Mouse (Mus musculus) lung, embryonic 15.5 days (tissue): ENCODE measurements around the gene Krtcap3. TPM values are rescaled to one million over a fixed set of nuclear protein-coding genes. Genes with fewer than 3 reads are reported as not detected.
"Not testable (repeated sequence)": the region's sequence is repeated elsewhere in the genome, so short reads cannot be mapped to it uniquely, and the experiment has no call there.

ENCODE experiments used
- ATAC-seq: fragments of 200-750 bp; cut with Nextera tagmentation; 2 replicates; pipeline ENCODE4 v1.8.0; 2017; ENCODE audit warnings: moderate number of reproducible peaks, borderline replicate concordance; ENCODE audit not compliant: low FRiP score, low TSS enrichment; ENCODE audit errors: extremely low read depth
- H3K27ac ChIP-seq: fragments of 300-500 bp; sonication (generic); 2 replicates; pipeline ENCODE4 v1.5.1; 2015; ENCODE audit warnings: moderate library complexity, mild to moderate bottlenecking, inconsistent platforms
- H3K27me3 ChIP-seq: fragments of 300-500 bp; sonication (generic); 2 replicates; pipeline ENCODE4 v1.6.1; 2015; ENCODE audit warnings: inconsistent platforms
- H3K36me3 ChIP-seq: fragments of 300-500 bp; sonication (generic); 2 replicates; pipeline ENCODE4 v1.6.1; 2015; ENCODE audit warnings: inconsistent platforms
- H3K4me1 ChIP-seq: fragments of 300-500 bp; sonication (generic); 2 replicates; pipeline ENCODE4 v1.6.1; 2015; ENCODE audit warnings: inconsistent platforms
- H3K4me2 ChIP-seq: fragments of 300-500 bp; sonication (generic); 2 replicates; pipeline ENCODE4 v1.6.1; 2015; ENCODE audit warnings: inconsistent platforms, mild to moderate bottlenecking, moderate library complexity
- H3K4me3 ChIP-seq: fragments of 300-500 bp; sonication (generic); 2 replicates; pipeline ENCODE4 v1.5.1; 2015; ENCODE audit warnings: mild to moderate bottlenecking, inconsistent platforms
- H3K9ac ChIP-seq: fragments of 300-500 bp; sonication (generic); 2 replicates; pipeline ENCODE4 v1.6.1; 2015; ENCODE audit warnings: inconsistent platforms
- H3K9me3 ChIP-seq: fragments of 300-500 bp; sonication (generic); 2 replicates; pipeline ENCODE4 v1.6.1; 2016; ENCODE audit warnings: inconsistent platforms
- WGBS: fragments of 180-500 bp; shearing (Covaris S2); methylation state at CpG from one replicate; pipeline ENCODE4 v1.1.7; 2015; 5-methylcytosine and 5-hydroxymethylcytosine counted together
- polyA plus RNA-seq: library from polyadenylated mRNA; unstranded; fragments of >200 nt; fragmentation: Nextera tagmentation; extraction: Ambion mirVana; gene quantifications from 2 replicates; pipeline ENCODE4 v1.2.1, GENCODE M21; 2015

Gene Krtcap3
- polyA plus RNA-seq = 36.4 and 37.9 TPM in 2 replicates

DNA sequence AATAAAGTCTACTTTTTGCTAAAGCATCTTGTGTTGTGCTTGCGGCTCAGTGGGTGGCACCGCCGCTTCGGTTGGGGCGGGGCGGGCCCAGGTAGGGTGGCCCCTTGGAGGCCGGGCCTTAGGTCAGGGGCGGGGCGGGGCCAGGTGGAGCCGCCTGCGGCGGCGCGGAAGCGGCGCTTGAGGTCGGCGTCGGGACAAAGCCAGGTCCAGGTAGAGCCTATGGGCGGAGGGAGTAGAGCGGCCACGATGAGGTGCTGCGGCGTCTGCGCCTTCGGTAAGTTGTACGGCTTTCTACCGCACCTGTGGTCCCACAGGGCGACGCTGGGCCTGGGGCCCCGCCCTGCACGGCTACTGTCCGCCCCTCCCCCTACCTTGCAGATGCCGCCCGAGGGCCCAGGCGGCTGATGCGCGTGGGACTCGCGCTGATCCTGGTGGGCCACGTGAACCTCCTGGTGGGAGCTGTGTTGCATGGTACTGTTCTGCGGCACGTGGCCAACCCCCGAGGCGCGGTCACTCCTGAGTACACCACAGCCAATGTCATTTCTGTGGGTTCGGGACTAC lies at the start of gene Krtcap3:
Krtcap3 (plus strand) TSS at position 151 of the 561 bp plus-strand sequence.
- Histone ChIP-seq H3K27me3 (no peaks in the 10 kb centered on the region), H3K4me2 (peak within 1 kb of the TSS; percentile 49), H3K27ac (peak within 1 kb of the TSS; percentile 67), H3K36me3 (peaks cover 67% of the 10 kb centered on the region), H3K9me3 (no peaks in the 10 kb centered on the region), H3K4me3 (peak within 1 kb of the TSS; percentile 39), H3K4me1 (peaks cover 11% of the 10 kb centered on the region; the same call in 1 of the 2 replicates), H3K9ac (peak within 1 kb of the TSS; percentile 47)
- 28% methylated on average over 46 of the region's 47 CpGs for WGBS
- ATAC-seq = peak; percentile 79

DNA sequence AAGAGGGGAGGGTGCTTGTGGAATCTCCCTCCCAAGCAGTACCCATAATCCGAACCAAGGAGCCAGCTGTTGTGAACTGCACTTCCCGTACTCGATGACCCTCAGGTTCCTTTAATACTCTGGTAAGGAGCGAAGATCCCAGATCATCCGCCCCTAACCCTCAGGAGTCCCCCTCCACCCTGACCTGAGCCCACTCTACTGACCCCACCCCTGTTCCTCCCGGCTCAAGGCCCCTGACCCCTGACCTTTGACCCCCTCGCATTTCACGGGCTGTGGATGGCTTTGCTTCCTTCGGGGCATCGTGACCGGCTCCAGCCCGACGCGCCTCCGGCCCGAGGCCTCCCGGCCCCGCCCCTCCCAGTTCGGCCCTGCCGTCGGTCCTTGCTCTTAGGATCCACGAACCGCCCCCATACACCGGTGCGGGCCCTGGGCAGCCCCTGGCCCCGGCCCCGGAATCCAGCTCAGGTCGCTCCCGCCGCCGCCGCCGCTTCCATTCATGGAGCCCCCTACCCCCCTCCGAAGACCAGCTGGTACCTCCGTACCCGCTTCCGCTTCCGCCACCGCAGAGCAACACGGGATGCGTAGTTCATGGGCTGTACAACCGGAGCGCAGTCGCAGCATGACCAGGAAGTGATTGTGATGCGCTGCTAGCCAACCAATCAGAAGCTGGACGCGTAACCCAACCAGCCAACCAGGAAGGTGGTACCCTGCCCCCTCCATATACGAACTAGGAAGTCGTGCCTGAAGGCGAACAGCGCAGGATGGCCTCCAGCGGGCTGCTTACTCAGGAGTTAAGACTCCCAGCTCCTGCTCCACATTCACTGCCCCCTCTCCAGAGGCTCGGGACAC lies 49.5 kb upstream of the Krtcap3 start, which contains the start of gene Zfp513:
Zfp513 (minus strand) TSS at position 562 of the 849 bp plus-strand sequence.
- Histone ChIP-seq H3K4me3 (peak within 1 kb of the TSS; percentile 80), H3K4me2 (peak within 1 kb of the TSS; percentile 77), H3K9ac (peak within 1 kb of the TSS; percentile 82), H3K4me1 (peaks cover 22% of the 10 kb centered on the region), H3K27me3 (no peaks in the 10 kb centered on the region), H3K36me3 (peaks cover 76% of the 10 kb centered on the region), H3K27ac (peak within 1 kb of the TSS; percentile 83), H3K9me3 (0 out of 2 replicates have a peak, but pooled peaks cover 3% of the 10 kb centered on the region)
- ATAC-seq = peak; percentile 97
- WGBS = under 1% methylated on average over 42 of the region's 53 CpGs

DNA sequence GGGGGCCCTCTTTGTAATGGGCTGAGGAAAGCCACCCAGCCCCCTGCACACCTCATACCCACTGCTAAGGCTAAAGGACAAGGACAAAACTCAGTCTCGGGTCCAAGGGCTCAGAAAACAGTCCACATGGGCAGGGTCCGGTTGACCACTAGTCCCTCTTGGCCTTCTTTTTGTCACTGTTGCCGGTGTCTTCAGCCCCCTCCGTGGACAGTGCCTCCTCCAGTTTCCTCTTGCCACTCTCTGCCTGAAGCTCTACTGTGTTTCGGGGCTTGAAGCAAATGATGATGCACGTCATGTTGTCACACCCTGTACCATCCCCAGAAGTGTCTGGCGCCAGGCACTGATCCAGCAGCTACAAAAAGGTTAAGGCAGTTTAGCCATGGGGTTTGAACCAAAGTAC lies 48.6 kb upstream of the Krtcap3 start:
- Histone ChIP-seq H3K27ac (peak overlapping the region; percentile 83), H3K9ac (0 out of 2 replicates have a peak overlapping the region, but pooled peaks have one; percentile 82), H3K9me3 (0 out of 2 replicates have a peak, but pooled peaks cover 3% of the 10 kb centered on the region), H3K36me3 (peaks cover 76% of the 10 kb centered on the region), H3K4me2 (peak overlapping the region; percentile 74), H3K4me1 (peaks cover 22% of the 10 kb centered on the region), H3K27me3 (no peaks in the 10 kb centered on the region), H3K4me3 (peak overlapping the region; percentile 80)
- no peak for ATAC-seq
- WGBS = 82% methylated on average over 7 of the region's 7 CpGs

DNA sequence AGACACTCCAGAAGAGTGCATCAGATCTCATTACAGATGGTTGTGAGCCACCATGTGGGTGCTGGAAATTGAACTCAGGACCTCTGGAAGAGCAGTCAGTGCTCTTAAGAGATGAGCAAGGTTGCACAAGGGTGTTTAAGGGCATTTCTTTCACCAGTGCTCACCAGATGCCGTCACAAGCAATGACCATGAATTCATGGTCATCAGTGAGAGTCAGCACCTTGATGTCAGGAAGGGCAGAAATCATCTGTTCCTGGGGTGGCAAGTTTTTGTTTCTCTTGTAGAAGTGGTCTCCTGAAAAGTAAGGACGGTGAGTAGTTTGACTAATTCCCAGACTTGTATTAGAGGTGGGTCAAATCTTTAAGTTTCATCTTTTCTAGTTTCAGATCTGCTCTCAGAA lies 47.6 kb upstream of the Krtcap3 start:
- H3K27me3 ChIP-seq = no peaks in the 10 kb centered on the region
- H3K36me3 ChIP-seq = peaks cover 66% of the 10 kb centered on the region
- WGBS = 87% methylated on average over 2 of the region's 2 CpGs
- ATAC-seq = no peak
- H3K9ac ChIP-seq = no peak overlapping the region
- 0 out of 2 replicates have a peak, but pooled peaks cover 3% of the 10 kb centered on the region for H3K9me3 ChIP-seq
- H3K4me2 ChIP-seq = no peak overlapping the region
- no peak overlapping the region for H3K4me3 ChIP-seq
- H3K27ac ChIP-seq = no peak overlapping the region
- peaks cover 22% of the 10 kb centered on the region for H3K4me1 ChIP-seq

DNA sequence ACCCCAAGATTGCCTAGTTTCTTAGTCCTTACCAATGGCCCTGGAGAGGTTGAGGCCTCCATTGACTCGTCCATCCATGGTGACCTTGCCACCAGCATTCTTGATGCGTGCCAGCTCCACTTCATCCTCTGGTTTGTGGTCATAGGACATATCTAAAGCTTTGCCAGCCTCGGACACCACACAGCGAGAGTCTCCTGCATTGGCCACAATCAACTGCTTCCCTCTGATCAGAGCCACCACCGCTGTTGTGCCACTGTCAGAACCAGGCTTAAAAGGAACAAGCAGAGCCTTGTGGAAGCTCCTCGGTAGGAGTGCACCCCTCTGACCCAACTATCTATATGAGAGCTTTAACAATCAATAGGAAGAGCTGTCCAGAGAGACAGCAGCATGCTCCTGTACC lies 47.1 kb upstream of the Krtcap3 start:
- WGBS = 92% methylated on average over 6 of the region's 6 CpGs
- no peak overlapping the region for H3K9ac ChIP-seq

DNA sequence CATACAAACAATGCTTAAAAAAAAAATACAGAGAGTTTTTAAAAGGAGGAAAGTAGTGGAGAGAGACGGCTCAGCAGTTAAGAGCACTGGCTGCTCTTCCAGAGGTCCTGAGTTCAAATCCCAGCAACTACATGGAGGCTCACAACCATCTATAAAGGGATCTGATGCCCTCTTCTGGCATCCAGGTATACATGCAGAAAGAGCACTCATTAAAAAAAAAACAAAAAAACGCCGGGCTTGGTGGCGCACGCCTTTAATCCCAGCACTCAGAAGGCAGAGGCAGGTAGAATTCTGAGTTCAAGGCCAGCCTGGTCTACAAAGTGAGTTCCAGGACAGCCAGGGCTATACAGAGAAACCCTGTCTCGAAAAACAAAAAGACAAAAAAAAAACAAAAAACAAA lies 34.9 kb upstream of the Krtcap3 start:
- not testable (repeated sequence) for ATAC-seq, H3K4me2 ChIP-seq
- 86% methylated on average over 6 of the region's 6 CpGs for WGBS

More for the DNA sequence above, 47.1 kb upstream of the Krtcap3 start:
- Histone ChIP-seq H3K27me3 (no peaks in the 10 kb centered on the region), H3K4me3 (no peak overlapping the region), H3K4me1 (peaks cover 22% of the 10 kb centered on the region), H3K4me2 (no peak overlapping the region), H3K36me3 (peaks cover 61% of the 10 kb centered on the region), H3K27ac (no peak overlapping the region), H3K9me3 (0 out of 2 replicates have a peak, but pooled peaks cover 3% of the 10 kb centered on the region)
- ATAC-seq = no peak

DNA sequence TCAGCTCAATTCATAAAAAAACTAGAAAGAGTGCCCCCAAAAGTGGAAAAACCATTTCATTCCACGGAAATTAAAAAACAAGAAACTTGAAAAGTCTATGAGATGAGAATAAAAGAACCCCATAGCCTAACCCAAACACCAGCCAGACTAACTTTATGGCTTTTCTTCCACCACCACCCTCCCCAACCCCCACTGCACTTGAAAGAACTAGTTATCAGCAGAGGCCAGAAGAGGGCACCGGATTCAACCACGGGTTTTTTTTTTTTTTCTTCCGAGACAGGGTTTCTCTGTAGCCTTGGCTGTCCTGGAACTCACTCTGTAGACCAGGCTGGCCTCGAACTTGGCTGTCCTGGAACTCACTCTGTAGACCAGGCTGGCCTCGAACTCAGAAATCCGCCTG lies 33.2 kb upstream of the Krtcap3 start:
- ATAC-seq = no peak
- Histone ChIP-seq H3K9ac (no peak overlapping the region), H3K27me3 (no peaks in the 10 kb centered on the region), H3K4me3 (0 out of 2 replicates have a peak overlapping the region, but pooled peaks have one; percentile 3), H3K9me3 (no peaks in the 10 kb centered on the region), H3K27ac (peak overlapping the region; percentile 55; the same call in 1 of the 2 replicates), H3K36me3 (no peaks in the 10 kb centered on the region), H3K4me1 (peaks cover 14% of the 10 kb centered on the region), H3K4me2 (peak overlapping the region; percentile 73; the same call in 1 of the 2 replicates)
- WGBS = 55% methylated on average over 7 of the region's 7 CpGs

More for the DNA sequence above, 34.9 kb upstream of the Krtcap3 start:
- H3K4me3 ChIP-seq, H3K9me3 ChIP-seq, H3K27ac ChIP-seq, H3K27me3 ChIP-seq, H3K9ac ChIP-seq, H3K36me3 ChIP-seq: not testable (repeated sequence)
- H3K4me1 ChIP-seq = peaks cover 12% of the 10 kb centered on the region

DNA sequence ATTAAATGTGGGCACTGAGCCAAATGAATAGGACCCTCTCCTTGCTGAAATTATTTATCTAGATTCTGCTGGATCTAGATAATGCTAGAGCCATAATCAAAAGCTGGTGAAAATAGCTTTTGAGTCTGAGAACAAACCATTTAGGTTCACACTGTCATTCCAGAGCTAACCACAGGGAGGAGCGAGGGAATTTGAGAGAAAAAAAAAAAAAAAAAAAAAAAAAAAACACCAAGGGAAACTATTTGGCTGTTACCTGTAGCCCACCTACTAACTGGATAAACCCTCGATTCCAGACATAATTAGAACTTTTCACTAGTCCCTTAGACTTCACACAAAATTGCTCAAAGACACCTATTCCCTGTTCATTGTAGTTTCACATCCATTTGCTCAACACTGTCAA lies 32.4 kb upstream of the Krtcap3 start:
- H3K4me3 ChIP-seq = peak overlapping the region; percentile 89
- no peaks in the 10 kb centered on the region for H3K36me3 ChIP-seq
- H3K27ac ChIP-seq = peak overlapping the region; percentile 31; the same call in 1 of the 2 replicates
- no peaks in the 10 kb centered on the region for H3K27me3 ChIP-seq
- WGBS = 0% methylated on average over 2 of the region's 2 CpGs
- 0 out of 2 replicates have a peak overlapping the region, but pooled peaks have one; percentile 9 for H3K9ac ChIP-seq
- H3K4me1 ChIP-seq = peaks cover 14% of the 10 kb centered on the region
- no peaks in the 10 kb centered on the region for H3K9me3 ChIP-seq
- H3K4me2 ChIP-seq = peak overlapping the region; percentile 73
- ATAC-seq = no peak

DNA sequence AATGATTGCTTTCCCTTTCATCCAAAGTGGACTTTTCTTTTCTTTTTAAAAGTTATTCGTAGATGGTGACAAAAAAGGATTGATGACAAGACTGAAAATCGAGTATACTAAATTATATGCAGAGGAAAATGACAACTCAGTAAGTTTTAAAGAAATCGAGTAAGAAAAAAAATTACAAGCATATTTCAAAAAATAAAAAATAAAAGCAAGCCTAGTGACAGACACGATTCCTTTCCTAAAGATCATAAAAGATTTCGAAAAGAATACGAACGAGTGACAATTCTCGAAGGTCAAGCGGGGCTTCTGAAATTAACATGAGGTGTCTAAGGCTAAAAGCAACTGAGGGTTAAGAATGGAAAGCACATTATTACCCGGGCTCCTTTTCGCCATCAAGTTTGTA lies 32.0 kb upstream of the Krtcap3 start:
- 2% methylated on average over 11 of the region's 11 CpGs for WGBS
- Histone ChIP-seq H3K9ac (peak overlapping the region; percentile 84), H3K9me3 (no peaks in the 10 kb centered on the region), H3K4me1 (peaks cover 14% of the 10 kb centered on the region), H3K4me3 (peak overlapping the region; percentile 89), H3K27ac (peak overlapping the region; percentile 88), H3K4me2 (peak overlapping the region; percentile 73), H3K27me3 (no peaks in the 10 kb centered on the region), H3K36me3 (no peaks in the 10 kb centered on the region)
- no peak for ATAC-seq

DNA sequence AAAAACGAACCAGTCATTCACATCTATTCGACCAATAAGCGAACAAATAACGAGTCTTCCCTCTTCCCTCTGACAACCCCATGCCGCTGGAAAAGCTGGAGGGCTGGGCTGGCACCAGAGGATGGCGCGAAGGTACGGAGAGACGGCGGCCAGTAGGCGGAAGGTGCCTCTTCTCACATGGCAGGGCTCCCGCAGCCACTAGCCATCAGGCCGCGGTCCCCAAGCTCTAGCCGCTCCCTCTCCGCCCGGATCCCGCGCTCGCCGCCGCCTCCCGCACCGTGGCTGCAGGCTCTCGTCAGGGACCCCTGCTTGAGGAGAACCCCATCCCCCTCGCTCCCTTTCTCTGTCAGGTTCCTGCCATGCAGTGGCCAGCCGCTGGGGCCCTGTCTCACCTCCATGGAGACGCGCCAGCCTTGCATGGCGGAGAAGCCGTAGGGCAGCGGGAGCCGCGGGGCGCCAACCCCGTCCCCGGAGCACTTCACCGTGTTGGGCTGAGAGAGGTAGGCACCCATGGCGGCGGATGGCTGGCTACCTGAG lies 31.5 kb upstream of the Krtcap3 start:
- H3K4me2 ChIP-seq = peak overlapping the region; percentile 73
- no peaks in the 10 kb centered on the region for H3K36me3 ChIP-seq
- under 1% methylated on average over 40 of the region's 40 CpGs for WGBS
- H3K4me1 ChIP-seq = peaks cover 14% of the 10 kb centered on the region
- no peaks in the 10 kb centered on the region for H3K27me3 ChIP-seq
- ATAC-seq = peak; percentile 60
- peak overlapping the region; percentile 89 for H3K4me3 ChIP-seq
- H3K9me3 ChIP-seq = no peaks in the 10 kb centered on the region
- H3K9ac ChIP-seq = peak overlapping the region; percentile 84
- peak overlapping the region; percentile 88 for H3K27ac ChIP-seq

DNA sequence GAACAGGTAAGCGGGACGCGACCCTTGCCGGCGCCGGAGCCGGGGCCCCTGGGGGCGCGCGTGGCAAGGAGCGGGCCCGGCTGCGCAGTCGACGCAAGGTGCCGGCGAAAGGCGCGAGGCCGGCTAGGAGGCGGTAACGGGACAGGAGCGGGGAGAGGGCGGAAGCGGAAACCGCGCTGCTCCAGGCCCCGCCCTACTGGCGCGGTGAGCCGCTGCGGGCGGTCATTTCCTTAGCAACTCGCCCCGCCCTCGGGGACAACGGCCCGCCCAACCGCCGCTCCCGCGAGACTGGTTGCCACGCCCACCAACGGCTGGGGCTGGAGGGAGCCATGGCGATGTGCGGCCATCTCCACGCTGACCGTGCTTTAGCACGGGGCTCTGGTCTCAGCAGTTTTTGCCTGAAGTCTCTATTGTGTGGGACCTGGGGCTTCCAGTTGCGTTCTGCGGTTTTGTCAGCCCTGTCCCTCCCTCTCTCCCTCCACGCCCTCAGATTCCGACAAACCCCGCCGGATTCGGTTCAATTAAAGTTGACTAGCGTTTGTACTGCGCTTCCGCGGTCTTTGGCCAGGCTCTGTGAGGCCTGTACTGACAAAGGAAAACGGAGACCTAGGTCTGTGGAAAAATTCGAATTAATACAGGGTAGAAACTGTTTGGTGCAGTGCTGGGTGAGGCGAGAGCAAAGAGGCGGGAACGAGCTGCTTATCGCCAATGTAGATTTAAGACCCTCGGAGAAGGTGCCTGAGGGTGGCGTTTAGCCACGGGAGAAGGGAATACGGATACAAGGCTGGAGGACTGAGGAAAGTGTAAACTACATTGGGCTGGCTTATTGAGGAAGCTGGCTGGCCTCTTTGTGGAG lies 30.8 kb upstream of the Krtcap3 start, which contains the start of gene Ppm1g:
Ppm1g (minus strand) TSS at position 240 of the 856 bp plus-strand sequence.
- Histone ChIP-seq H3K9ac (peak within 1 kb of the TSS; percentile 84), H3K4me2 (peak within 1 kb of the TSS; percentile 73), H3K4me1 (peaks cover 14% of the 10 kb centered on the region), H3K27me3 (no peaks in the 10 kb centered on the region), H3K4me3 (peak within 1 kb of the TSS; percentile 89), H3K36me3 (no peaks in the 10 kb centered on the region), H3K9me3 (no peaks in the 10 kb centered on the region), H3K27ac (peak within 1 kb of the TSS; percentile 88)
- ATAC-seq = peak; percentile 97
- WGBS = under 1% methylated on average over 67 of the region's 70 CpGs
